Mouse (Mus musculus) CH12.LX (cell line): ENCODE results near the gene Cc2d2a.

Experiments used
- CHD2 ChIP-seq: IDR thresholded peaks from 2 replicates; pipeline ENCODE4 v1.6.1; 2011; ENCODE audit warnings: low read length, improper control_type of control experiment
- CTCF ChIP-seq, 2 experiments: IDR thresholded peaks in 1 of 2; conservative IDR thresholded peaks in 1 of 2; 2 replicates each; pipeline ENCODE4 v1.5.1; 2011 to 2012; ENCODE audit warnings: low read depth in 2 of 2, low read length in 2 of 2, improper control_type of control experiment in 1 of 2, inconsistent platforms in 1 of 2, mild to moderate bottlenecking in 1 of 2, moderate library complexity in 1 of 2
- E2F4 ChIP-seq: IDR thresholded peaks from 2 replicates; pipeline ENCODE4 v1.6.1; 2011; ENCODE audit warnings: low read depth, low read length, improper control_type of control experiment; ENCODE audit not compliant: insufficient replicate concordance
- ELF1 ChIP-seq: IDR thresholded peaks from 2 replicates; pipeline ENCODE4 v1.6.1; 2014; ENCODE audit warnings: low read depth, mild to moderate bottlenecking, inconsistent platforms, low read length, improper control_type of control experiment
- EP300 ChIP-seq: IDR thresholded peaks from 2 replicates; pipeline ENCODE4 v1.6.1; 2011; ENCODE audit warnings: low read length, improper control_type of control experiment
- GABPA ChIP-seq: IDR thresholded peaks from 2 replicates; pipeline ENCODE4 v1.6.1; 2012; ENCODE audit warnings: low read depth, low read length, improper control_type of control experiment, inconsistent platforms; ENCODE audit not compliant: insufficient replicate concordance
- POLR2A ChIP-seq: IDR thresholded peaks from 2 replicates; pipeline ENCODE4 v1.6.1; 2011; ENCODE audit warnings: low read depth, mild to moderate bottlenecking, improper control_type of control experiment, low read length
- POLR2AphosphoS2 ChIP-seq: IDR thresholded peaks from 2 replicates; pipeline ENCODE4 v1.6.1; 2011; ENCODE audit warnings: low read depth, low read length, improper control_type of control experiment
- RAD21 ChIP-seq: IDR thresholded peaks from 2 replicates; pipeline ENCODE4 v1.6.1; 2011; ENCODE audit warnings: low read depth, mild to moderate bottlenecking, low read length, improper control_type of control experiment, moderate library complexity
- ZMIZ1 ChIP-seq: IDR thresholded peaks from 2 replicates; pipeline ENCODE4 v1.6.1; 2012; ENCODE audit warnings: low read depth, mild to moderate bottlenecking, inconsistent platforms, low read length, improper control_type of control experiment

DNA sequence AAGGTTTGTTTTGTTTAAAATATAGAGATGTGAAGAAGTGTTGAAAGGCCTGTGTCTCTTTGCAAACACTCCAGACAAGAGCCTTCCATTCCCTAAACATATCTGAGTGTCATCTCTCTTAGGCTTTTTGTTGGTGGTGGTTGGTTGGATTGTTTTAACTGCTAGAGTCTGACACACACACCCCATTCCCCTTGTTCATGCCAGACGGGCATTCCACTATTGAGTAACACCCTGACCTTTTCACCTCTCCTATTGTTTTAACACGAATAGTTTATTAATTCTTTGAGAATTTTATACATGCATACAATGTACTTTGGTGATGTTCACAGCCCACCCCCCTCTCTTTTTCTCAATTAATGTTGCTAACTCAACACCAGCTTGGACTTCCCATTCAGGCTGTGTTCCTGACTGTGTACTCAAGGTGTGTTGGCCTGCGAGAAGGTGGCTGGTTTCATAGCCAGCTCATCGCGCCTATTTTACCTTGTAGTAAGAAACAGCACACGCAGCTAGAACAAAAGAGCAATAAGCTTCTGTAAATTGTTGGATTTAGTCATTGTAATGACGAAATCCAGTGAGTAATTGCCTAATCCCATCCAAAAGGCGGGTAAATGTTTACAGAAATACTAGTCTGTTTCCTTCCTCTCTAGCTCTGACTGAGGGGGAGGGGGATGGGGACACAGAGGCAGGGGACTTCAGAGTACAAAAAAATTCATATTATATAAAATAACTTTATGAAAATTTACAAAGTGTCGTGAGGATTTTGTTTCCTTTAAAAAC, 126.0 kb downstream of the Cc2d2a start:
- TF ChIP-seq ZMIZ1 (no peak), GABPA (no peak), CTCF (conservative IDR thresholded peaks at IDR 0.05 in 1 of 2, IDR thresholded peaks at IDR 0.05 in 1 of 2; ENCODE audit: low read depth in 2 of 2, low read length in 2 of 2) (no peak), E2F4 (no peak), POLR2A (no peak), ELF1 (no peak), POLR2AphosphoS2 (no peak), RAD21 (no peak), CHD2 (no peak), EP300 (no peak)
